Mouse (Mus musculus): ENCODE measurements around the gene Idi1. TPM values are rescaled to one million over a fixed set of nuclear protein-coding genes. Genes with fewer than 3 reads are reported as not detected.
"Not testable (repeated sequence)": the region's sequence is repeated elsewhere in the genome, so short reads cannot be mapped to it uniquely, and the experiment has no call there.

Gene Idi1
- 10 to 100 TPM in 25 of 26 experiments, 1 to 10 TPM in 1; 5.3 to 36.8 (median 18.8) TPM for total RNA-seq (2018; cell fraction: chromatin; rRNA removed)
- 10 to 100 TPM; 24.8 to 57.6 (median 35.9) TPM for total RNA-seq (2018; cell fraction: cytosol; rRNA removed)
- total RNA-seq (2018; cell fraction: nucleus; rRNA removed), result 100 to 1,000 TPM in 1 of 26 experiments, 10 to 100 TPM in 25; 17.0 to 108 (median 34.5) TPM
- polyA plus RNA-seq (2018), result 16.6 to 78.3 TPM (median 44.0 TPM) in 3 replicates

DNA sequence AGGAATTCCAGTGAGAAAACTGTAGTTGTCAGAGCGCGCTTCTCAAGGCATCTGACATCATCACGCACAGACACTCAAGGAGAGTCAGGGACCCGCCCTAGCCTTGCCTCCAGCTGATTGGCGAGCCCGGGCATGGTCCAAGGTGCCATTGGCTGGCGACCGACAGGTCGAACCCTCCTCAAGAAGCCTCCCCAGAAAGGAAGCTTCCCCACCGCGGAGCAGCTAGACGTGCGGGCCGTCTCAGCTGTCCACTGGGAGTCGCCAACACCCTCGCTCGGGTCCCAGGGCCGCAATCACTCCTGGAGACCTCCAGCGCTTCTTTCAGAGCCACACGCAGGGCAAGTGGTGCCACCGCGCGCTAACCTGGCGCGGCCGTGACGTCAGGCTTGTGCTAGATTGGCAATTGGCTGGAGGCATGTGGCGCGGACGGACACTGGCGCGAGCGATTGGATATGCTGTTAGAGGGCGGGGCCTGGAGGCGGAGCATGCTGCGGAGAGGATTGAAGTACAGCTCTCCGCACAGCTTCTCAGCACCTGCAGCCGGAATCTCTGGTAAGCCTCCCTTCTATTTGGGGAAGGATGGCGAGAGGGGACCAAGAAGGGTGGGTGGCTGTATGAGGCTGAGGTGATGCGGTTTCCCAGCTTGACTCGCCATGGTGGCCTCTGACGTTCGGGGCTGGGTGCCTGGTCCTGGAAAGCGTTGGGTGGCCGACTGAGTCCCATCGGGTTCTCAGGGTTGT, at the start of gene Idi1:
Idi1 (plus strand) TSS at position 57 of the 740 bp plus-strand sequence.
- WGBS (ENCODE audit: missing documents), result 0% methylated on average over 39 of the region's 46 CpGs
- Histone ChIP-seq H3K27ac (peak within 1 kb of the TSS; percentile 95), H3K4me3 (ENCODE audit: inconsistent target) (peak within 1 kb of the TSS; percentile 96), H3K79me2 (ENCODE audit: inconsistent target) (peaks cover 26% of the 10 kb centered on the region), H3K36me3 (ENCODE audit: inconsistent target) (no peaks in the 10 kb centered on the region)

DNA sequence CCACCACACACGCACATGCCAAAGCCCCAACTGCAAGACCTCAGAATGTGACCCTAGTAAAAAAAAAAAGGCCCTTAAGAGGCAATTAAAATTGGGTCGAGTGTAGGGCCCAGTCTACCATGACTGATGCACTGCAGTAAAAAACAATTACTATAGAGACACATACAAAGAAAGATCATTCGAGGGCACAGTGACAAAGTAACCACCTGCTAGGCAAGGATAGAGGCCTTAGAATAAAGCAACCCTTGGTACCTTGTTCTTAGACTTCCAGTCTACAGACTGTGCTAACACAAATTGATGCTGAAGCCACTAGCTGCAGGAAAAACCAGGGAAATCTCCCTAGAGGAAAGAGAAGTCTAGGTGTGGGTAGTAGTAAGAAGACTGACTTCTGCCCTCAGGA, 46.9 kb upstream of the Idi1 start:
- peaks cover 62% of the 10 kb centered on the region for H3K36me3 ChIP-seq (ENCODE audit: inconsistent target)
- no peak overlapping the region for H3K27ac ChIP-seq
- peaks cover 10% of the 10 kb centered on the region; the same call in 1 of the 2 replicates for H3K79me2 ChIP-seq (ENCODE audit: inconsistent target)
- 85% methylated on average over 3 of the region's 3 CpGs for WGBS (ENCODE audit: missing documents)
- no peak overlapping the region for H3K4me3 ChIP-seq (ENCODE audit: inconsistent target)

GRCm38 (mm10) chr13:8839111-8839510, 46.2 kb upstream of the Idi1 start:
- H3K27ac ChIP-seq, result no peak overlapping the region
- no peak overlapping the region for H3K4me3 ChIP-seq (ENCODE audit: inconsistent target)
- peaks cover 10% of the 10 kb centered on the region; the same call in 1 of the 2 replicates for H3K79me2 ChIP-seq (ENCODE audit: inconsistent target)
- peaks cover 59% of the 10 kb centered on the region for H3K36me3 ChIP-seq (ENCODE audit: inconsistent target)
- WGBS (ENCODE audit: missing documents), result 81% methylated on average over 10 of the region's 10 CpGs

DNA sequence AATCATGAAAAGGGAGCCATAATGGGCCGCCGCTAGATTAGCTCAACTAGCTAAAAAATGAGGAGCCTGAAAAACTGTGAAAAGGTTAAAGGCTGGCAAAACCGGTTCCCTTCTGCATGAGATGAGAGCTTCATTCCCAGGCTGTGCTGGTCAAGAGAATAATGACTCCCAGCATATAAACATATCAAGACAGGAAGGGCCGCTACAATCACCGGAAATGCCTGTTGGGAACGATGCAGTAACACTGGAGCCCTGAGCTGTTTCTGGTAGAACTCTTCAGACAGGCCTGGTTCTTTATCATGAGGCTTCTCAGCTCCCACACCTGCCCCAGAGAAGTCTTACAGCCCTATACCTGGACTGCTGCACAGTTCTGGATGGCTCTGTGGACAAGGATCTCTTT, 45.4 kb upstream of the Idi1 start:
- WGBS (ENCODE audit: missing documents), result 80% methylated on average over 6 of the region's 6 CpGs
- Histone ChIP-seq H3K79me2 (ENCODE audit: inconsistent target) (peaks cover 10% of the 10 kb centered on the region; the same call in 1 of the 2 replicates), H3K27ac (no peak overlapping the region), H3K36me3 (ENCODE audit: inconsistent target) (peaks cover 51% of the 10 kb centered on the region), H3K4me3 (ENCODE audit: inconsistent target) (no peak overlapping the region)

GRCm38 (mm10) chr13:8840941-8841340, 44.4 kb upstream of the Idi1 start:
- no peak overlapping the region for H3K27ac ChIP-seq
- H3K36me3 ChIP-seq (ENCODE audit: inconsistent target), result peaks cover 41% of the 10 kb centered on the region
- WGBS (ENCODE audit: missing documents), result 29% methylated on average over 2 of the region's 2 CpGs
- H3K4me3 ChIP-seq (ENCODE audit: inconsistent target), result no peak overlapping the region
- H3K79me2 ChIP-seq (ENCODE audit: inconsistent target), result peaks cover 10% of the 10 kb centered on the region; the same call in 1 of the 2 replicates

- 96% methylated on average over 7 of the region's 7 CpGs for WGBS (ENCODE audit: missing documents)
- Histone ChIP-seq H3K36me3 (ENCODE audit: inconsistent target) (peaks cover 34% of the 10 kb centered on the region), H3K27ac (peak overlapping the region; percentile 31; the same call in 1 of the 2 replicates)
- H3K79me2 ChIP-seq (ENCODE audit: inconsistent target); H3K4me3 ChIP-seq (ENCODE audit: inconsistent target): not testable (repeated sequence)
These were observed 43.5 kb upstream of the Idi1 start for GRCm38 (mm10) chr13:8841846-8842245.

- Histone ChIP-seq H3K4me3 (ENCODE audit: inconsistent target) (no peak overlapping the region), H3K79me2 (ENCODE audit: inconsistent target) (peaks cover 10% of the 10 kb centered on the region; the same call in 1 of the 2 replicates), H3K27ac (peak overlapping the region; percentile 31), H3K36me3 (ENCODE audit: inconsistent target) (peaks cover 38% of the 10 kb centered on the region)
- 13% methylated on average over 3 of the region's 3 CpGs for WGBS (ENCODE audit: missing documents)
These were observed 43.0 kb upstream of the Idi1 start for GRCm38 (mm10) chr13:8842273-8842672.

DNA sequence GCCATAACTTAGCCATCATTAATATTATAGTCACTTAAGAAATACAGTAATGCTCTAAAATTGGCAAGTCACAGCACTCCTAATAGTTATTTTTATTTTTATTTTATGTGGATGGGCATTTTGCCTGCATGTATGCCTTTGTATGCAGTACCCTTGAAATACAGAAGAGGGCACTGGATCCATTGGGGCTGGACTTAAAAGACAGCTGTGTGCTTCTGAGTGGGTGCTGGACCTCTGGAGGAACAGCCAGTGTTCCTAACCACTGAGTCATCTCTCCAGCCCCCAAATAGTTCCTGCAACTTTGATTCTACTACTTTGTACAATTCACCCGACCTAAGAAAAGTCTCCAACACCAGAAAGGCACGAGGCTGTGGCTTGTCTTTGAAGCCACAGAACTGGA, 37.6 kb upstream of the Idi1 start:
- WGBS (ENCODE audit: missing documents), result 52% methylated on average over 2 of the region's 2 CpGs
- Histone ChIP-seq H3K79me2 (ENCODE audit: inconsistent target) (0 out of 2 replicates have a peak, but pooled peaks cover 4% of the 10 kb centered on the region), H3K36me3 (ENCODE audit: inconsistent target) (peaks cover 41% of the 10 kb centered on the region), H3K4me3 (ENCODE audit: inconsistent target) (no peak overlapping the region), H3K27ac (no peak overlapping the region)

DNA sequence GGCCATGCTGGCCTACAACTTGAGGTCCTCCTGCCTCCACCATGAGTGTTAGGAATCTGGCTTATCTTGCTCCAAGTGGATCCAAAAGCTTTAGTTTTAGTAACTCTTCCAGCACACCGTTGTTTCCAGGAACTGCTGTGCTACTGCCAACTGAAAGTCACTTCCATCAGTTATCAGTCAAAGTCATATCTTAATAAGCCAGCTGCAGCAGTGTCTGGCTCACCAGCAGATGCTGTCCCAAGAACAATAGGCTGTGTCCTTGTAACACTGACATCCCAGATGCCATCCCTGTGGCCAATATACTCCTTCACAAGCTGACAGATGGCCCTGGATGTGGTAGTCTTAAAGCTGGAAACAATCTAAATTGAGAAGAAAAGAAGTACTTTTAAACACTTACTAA, 36.0 kb upstream of the Idi1 start:
- H3K36me3 ChIP-seq (ENCODE audit: inconsistent target), result peaks cover 54% of the 10 kb centered on the region
- no peak overlapping the region for H3K27ac ChIP-seq
- 50% methylated on average over 1 of the region's 1 CpGs for WGBS (ENCODE audit: missing documents)
- H3K4me3 ChIP-seq (ENCODE audit: inconsistent target), result no peak overlapping the region
- peaks cover 4% of the 10 kb centered on the region; the same call in 1 of the 2 replicates for H3K79me2 ChIP-seq (ENCODE audit: inconsistent target)

DNA sequence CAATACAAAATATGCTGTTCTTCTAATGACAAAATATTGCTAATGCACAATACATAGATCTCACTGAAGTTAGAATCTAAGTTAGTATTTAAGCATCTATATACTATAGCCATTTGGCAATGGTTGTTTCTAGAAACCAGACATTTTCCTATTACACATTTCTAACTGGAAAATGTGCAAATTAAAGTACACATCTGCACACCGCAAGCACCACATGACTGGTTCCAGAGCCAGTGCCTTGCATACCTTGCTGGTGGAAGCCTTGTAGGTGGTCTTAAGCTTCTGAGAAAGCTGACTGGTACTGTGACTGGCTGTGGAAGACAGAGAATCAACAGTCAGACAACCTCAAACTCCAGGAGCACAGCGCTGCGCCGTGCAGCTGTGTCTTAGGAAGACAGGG, 31.9 kb upstream of the Idi1 start:
- no peak overlapping the region for H3K27ac ChIP-seq
- H3K4me3 ChIP-seq (ENCODE audit: inconsistent target), result no peak overlapping the region
- H3K36me3 ChIP-seq (ENCODE audit: inconsistent target), result peaks cover 63% of the 10 kb centered on the region
- peaks cover 43% of the 10 kb centered on the region for H3K79me2 ChIP-seq (ENCODE audit: inconsistent target)
- 98% methylated on average over 4 of the region's 4 CpGs for WGBS (ENCODE audit: missing documents)

GRCm38 (mm10) chr13:8854769-8855168, 30.5 kb upstream of the Idi1 start:
- Histone ChIP-seq H3K79me2 (ENCODE audit: inconsistent target) (peaks cover 57% of the 10 kb centered on the region), H3K36me3 (ENCODE audit: inconsistent target) (peaks cover 52% of the 10 kb centered on the region), H3K27ac (no peak overlapping the region), H3K4me3 (ENCODE audit: inconsistent target) (no peak overlapping the region)
- WGBS (ENCODE audit: missing documents), result 93% methylated on average over 2 of the region's 2 CpGs

DNA sequence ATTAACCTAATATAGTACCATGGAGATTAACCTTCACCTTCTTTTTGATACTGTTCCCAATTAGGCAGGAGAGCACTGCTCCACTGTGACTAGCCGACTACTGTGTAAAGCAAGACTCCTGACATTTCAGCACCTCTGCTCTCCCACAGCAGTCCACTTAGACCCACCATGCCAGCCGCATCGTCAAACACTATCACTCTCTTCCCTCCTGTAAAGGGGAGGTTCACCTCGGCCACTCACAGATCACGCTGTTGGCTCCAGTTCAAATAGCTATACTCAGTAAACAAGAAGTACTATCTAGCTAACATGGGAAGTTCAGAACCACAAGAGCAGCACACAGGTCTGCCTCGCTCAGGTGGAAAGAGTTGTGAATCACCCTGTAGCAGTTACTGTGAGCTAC, 26.8 kb upstream of the Idi1 start:
- Histone ChIP-seq H3K36me3 (ENCODE audit: inconsistent target) (peaks cover 31% of the 10 kb centered on the region), H3K79me2 (ENCODE audit: inconsistent target) (peaks cover 90% of the 10 kb centered on the region), H3K4me3 (ENCODE audit: inconsistent target) (no peak overlapping the region), H3K27ac (no peak overlapping the region)
- WGBS (ENCODE audit: missing documents), result 82% methylated on average over 6 of the region's 6 CpGs

GRCm38 (mm10) chr13:8860861-8861260, 24.4 kb upstream of the Idi1 start:
- H3K36me3 ChIP-seq (ENCODE audit: inconsistent target), result peaks cover 9% of the 10 kb centered on the region; the same call in 1 of the 2 replicates
- WGBS (ENCODE audit: missing documents), result 93% methylated on average over 9 of the region's 9 CpGs

GRCm38 (mm10) chr13:8864990-8865389, 20.3 kb upstream of the Idi1 start:
- H3K36me3 ChIP-seq (ENCODE audit: inconsistent target), result 0 out of 2 replicates have a peak, but pooled peaks cover 5% of the 10 kb centered on the region
- peaks cover 100% of the 10 kb centered on the region for H3K79me2 ChIP-seq (ENCODE audit: inconsistent target)
- H3K27ac ChIP-seq, result no peak overlapping the region
- 68% methylated on average over 3 of the region's 3 CpGs for WGBS (ENCODE audit: missing documents)
- H3K4me3 ChIP-seq (ENCODE audit: inconsistent target), result no peak overlapping the region

More at GRCm38 (mm10) chr13:8860861-8861260, 24.4 kb upstream of the Idi1 start:
- Histone ChIP-seq H3K4me3 (ENCODE audit: inconsistent target) (no peak overlapping the region), H3K79me2 (ENCODE audit: inconsistent target) (peaks cover 100% of the 10 kb centered on the region), H3K27ac (no peak overlapping the region)

DNA sequence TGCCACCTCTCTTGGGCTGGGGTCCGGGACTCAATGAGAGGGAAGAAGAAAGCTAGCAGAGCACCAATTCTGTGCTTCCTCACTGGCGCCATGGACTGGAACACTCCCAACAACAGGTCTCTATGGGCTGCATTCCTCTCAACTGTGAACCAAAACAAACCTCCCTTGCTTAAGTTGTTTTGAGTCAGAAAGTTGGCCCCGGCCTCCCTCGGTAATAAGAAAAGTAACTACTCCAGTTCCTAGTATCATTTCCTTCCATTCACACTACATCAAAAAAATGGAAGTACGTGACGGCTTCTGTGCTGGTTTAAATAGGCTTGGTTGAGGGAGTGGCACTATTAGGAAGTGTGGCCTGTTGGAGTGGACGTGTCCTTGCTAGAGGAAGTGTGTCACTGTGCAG, 18.7 kb upstream of the Idi1 start:
- Histone ChIP-seq H3K36me3 (ENCODE audit: inconsistent target) (no peaks in the 10 kb centered on the region), H3K27ac (0 out of 2 replicates have a peak overlapping the region, but pooled peaks have one; percentile 12), H3K4me3 (ENCODE audit: inconsistent target) (no peak overlapping the region), H3K79me2 (ENCODE audit: inconsistent target) (peaks cover 92% of the 10 kb centered on the region)
- 43% methylated on average over 7 of the region's 7 CpGs for WGBS (ENCODE audit: missing documents)
